Mouse (Mus musculus) left cerebral cortex, adult 8-10 months (tissue): ENCODE measurements around the gene Gm21119. TPM values are rescaled to one million over a fixed set of nuclear protein-coding genes. Genes with fewer than 3 reads are reported as not detected.
"Not testable (repeated sequence)": the region's sequence is repeated elsewhere in the genome, so short reads cannot be mapped to it uniquely, and the experiment has no call there.

Experiments
- DNase-seq, 2 experiments: peaks; one replicate each; pipeline ENCODE4 v3.0.0; 2022; ENCODE audit warnings: low spot score in 2 of 2
- total RNA-seq, 4 experiments: library from RNA; stranded (reverse); gene quantifications; 2 replicates each; pipeline ENCODE4 v1.2.4; 2022

The Gm21119 gene
- 1 to 10 TPM; 1.9 to 3.5 (median 2.5) TPM for total RNA-seq

GRCm38 (mm10) chr8:20614619-20615018 is at the start of gene Gm21119:
Gene Gm21119, plus strand, starts transcription at chr8:20614919.
- not testable (repeated sequence) for DNase-seq

DNA sequence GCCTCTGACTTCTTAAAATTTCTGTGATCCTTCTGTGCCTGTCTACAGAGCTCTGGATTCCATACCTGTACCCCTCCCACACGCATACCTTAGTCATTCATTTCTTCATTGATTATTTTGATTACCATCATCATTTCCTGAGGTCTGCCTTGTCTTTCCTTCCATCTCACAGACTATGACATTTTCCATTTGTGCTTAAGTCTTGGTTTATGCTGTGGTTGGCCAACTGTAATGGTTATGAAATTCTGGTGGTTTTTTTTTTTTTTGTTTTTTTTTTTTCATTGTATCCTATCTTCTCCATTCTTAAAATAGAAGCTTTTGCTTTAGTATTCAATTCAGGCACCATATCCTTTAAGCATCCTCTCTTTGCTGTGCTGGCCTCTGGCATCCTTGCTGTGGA is 48.0 kb upstream of the Gm21119 start:
- not testable (repeated sequence) for DNase-seq

- peak; percentile 7 to 72 for DNase-seq
Measured at GRCm38 (mm10) chr8:20581081-20581480, 33.6 kb upstream of the Gm21119 start.

- not testable (repeated sequence) for DNase-seq
Measured at GRCm38 (mm10) chr8:20582772-20583171, 31.9 kb upstream of the Gm21119 start.

- peak in 1 of 2 experiments; percentile 22 for DNase-seq
Measured at GRCm38 (mm10) chr8:20588268-20589177, 26.2 kb upstream of the Gm21119 start.

DNA sequence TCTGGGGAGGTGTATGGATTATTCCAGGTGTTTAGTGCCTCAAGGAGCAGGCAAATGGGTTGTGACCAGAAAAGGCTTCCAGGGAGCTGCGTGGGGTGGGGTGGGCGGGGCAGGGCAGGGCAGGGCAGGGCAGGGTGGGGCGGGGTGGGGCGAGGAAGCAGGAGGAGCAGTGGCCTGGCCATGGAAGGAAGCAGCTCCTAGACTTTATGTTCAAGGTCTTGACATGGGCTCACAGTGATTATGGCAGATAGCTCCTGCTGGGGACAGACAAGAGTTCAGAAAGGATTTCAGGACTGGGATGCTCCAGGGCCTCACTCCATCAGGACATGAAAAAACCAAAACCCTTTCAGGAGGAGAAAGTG is 25.6 kb upstream of the Gm21119 start:
- peak in 1 of 2 experiments; percentile 18 for DNase-seq

GRCm38 (mm10) chr8:20590117-20590997 is 24.4 kb upstream of the Gm21119 start:
- DNase-seq = peak in 1 of 2 experiments; percentile 45

GRCm38 (mm10) chr8:20591002-20591401 is 23.7 kb upstream of the Gm21119 start:
- not testable (repeated sequence) for DNase-seq

DNA sequence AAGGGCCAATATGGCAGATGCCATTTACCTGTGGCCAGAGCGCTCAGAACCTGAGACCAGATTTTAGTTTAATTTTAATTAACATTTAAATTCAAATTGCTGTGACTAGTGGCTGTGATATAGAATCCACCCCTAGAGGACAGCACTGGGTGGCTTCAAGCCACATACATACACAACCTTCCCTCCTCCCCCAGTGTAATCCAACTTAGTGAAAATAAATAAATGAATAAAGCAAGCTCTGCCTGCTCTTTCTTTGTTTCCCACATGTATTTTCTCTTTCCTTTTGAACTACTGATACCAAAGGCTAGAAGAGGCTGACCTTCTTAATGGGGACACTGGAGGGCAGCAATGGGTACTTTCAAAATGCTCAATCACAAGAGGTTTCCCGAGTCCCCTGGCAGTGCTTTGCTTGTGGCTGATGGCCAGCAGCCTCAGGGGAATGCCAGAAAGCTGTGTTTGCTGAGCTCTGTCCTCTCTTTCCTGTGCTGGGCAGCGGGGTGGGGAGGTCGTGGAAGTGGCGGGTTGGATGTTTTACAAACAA is 21.9 kb upstream of the Gm21119 start:
- DNase-seq = peak in 1 of 2 experiments; percentile 46

GRCm38 (mm10) chr8:20593841-20594240 is 20.9 kb upstream of the Gm21119 start:
- DNase-seq = peak in 1 of 2 experiments; percentile 66

DNA sequence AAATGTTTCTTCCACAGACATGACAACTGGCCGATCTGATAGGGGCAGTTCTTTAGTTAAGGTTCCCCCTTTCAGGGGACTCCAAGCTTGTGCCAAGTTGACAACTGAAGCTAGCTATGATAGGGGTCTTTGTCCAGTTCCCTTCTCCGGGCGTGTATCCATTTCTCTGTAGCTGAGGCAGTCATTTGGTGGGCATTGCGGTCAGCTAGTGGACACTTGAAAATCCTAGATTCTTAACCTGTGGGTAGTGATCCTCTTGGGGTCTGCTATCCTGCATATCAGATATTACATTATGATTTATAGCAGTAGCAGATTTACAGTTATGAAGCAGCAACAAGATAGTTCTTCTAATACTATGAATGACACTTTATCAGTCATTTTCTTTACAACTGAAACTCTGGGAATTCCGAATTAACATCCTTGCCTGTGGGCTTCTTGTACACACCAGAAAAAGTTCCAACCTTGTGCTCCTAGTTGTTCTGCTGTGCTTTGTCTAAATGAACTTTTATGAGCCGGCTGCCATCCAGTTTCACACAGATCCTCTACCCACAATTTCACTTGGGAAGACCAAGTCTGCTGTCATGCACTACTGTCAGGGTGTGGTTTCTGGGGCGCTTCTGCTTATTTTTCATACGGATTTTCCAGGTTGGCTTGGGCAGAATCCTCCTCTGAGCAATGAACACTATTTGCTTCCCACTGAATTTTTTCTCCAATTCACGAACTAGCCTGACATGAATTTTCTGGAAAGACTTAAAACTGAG is 18.5 kb upstream of the Gm21119 start:
- not testable (repeated sequence) for DNase-seq

GRCm38 (mm10) chr8:20596842-20597708 is 17.6 kb upstream of the Gm21119 start:
- DNase-seq = peak in 1 of 2 experiments; percentile 62

GRCm38 (mm10) chr8:20598300-20599170 is 16.2 kb upstream of the Gm21119 start:
- not testable (repeated sequence) for DNase-seq

- not testable (repeated sequence) for DNase-seq
Measured at GRCm38 (mm10) chr8:20599350-20599749, 15.4 kb upstream of the Gm21119 start.

- DNase-seq = not testable (repeated sequence)
Measured at GRCm38 (mm10) chr8:20610856-20611255, 3.9 kb upstream of the Gm21119 start.

DNA sequence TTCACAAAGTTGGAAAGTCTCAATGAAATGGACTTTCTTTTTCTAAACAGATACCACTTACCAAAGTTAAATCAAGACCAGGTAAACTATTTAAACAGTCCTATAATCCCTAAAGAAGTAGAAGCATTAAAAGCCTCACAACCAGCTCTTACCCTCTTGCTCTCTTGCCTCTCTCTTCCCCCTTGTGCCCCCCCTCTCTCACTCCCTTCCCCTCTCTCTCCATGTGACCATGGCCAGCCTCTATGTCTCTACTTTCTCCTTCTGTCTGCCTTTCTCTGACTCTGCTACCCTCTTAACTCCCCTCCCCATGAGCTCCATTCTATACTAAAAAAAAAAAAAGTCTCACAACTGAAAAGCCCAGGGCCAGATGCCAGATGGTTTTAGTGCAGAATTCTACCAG is 2.0 kb upstream of the Gm21119 start:
- not testable (repeated sequence) for DNase-seq

- DNase-seq = not testable (repeated sequence)
Measured at GRCm38 (mm10) chr8:20630766-20631165, 16.0 kb downstream of the Gm21119 start.

DNA sequence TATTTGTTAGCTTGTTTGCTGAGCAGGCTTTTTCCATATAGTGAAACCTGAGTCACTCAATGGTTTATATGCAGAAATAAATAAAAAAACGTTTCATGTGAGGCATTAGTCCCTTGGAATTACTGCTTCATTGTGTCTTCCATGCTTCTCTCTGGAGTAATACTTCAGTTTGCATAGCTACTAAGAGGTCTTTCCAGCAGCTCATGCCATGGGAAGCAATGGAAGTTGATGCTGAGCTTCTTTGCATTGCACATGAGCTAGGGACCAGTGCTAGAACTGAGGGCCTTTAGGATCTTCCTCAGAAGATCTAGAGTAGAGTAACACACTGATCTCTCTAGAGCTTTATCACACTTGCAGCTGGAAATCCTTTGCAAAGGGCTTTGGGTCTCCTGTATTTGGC is 23.2 kb downstream of the Gm21119 start:
- DNase-seq = not testable (repeated sequence)

GRCm38 (mm10) chr8:20643536-20643935 is 28.8 kb downstream of the Gm21119 start:
- DNase-seq = peak in 1 of 2 experiments; percentile 5
